Mouse (Mus musculus) hindbrain, embryonic 16.5 days (tissue): ENCODE results near the gene Klf11. TPM values are rescaled to one million over a fixed set of nuclear protein-coding genes. Genes with fewer than 3 reads are reported as not detected.

Source experiments
- ATAC-seq: fragments of 200-750 bp; cut with Nextera tagmentation; 2 replicates; pipeline ENCODE4 v1.8.0; 2017; ENCODE audit warnings: moderate TSS enrichment, moderate library complexity
- H3K27ac ChIP-seq: fragments of 300-500 bp; sonication (generic); 2 replicates; pipeline ENCODE4 v1.5.1; 2014; ENCODE audit warnings: low read depth, mild to moderate bottlenecking, control low read depth, low read length, moderate library complexity
- H3K27me3 ChIP-seq: fragments of 300-500 bp; sonication (generic); replicated peaks from 2 replicates; pipeline ENCODE4 v1.6.1; 2014; ENCODE audit warnings: low read length; ENCODE audit not compliant: control insufficient read depth, insufficient read depth
- H3K36me3 ChIP-seq: fragments of 300-500 bp; sonication (generic); 2 replicates; pipeline ENCODE4 v1.6.1; 2014; ENCODE audit warnings: mild to moderate bottlenecking, low read length, moderate library complexity, mixed read lengths; ENCODE audit not compliant: control insufficient read depth, insufficient read depth
- H3K4me1 ChIP-seq: fragments of 300-500 bp; sonication (generic); 2 replicates; pipeline ENCODE4 v1.6.1; 2014; ENCODE audit warnings: low read depth, low read length; ENCODE audit not compliant: control insufficient read depth, insufficient read depth
- H3K4me2 ChIP-seq: fragments of 300-500 bp; sonication (generic); 2 replicates; pipeline ENCODE4 v1.6.1; 2014; ENCODE audit warnings: mild to moderate bottlenecking, low read length, control low read depth, moderate library complexity
- H3K4me3 ChIP-seq: fragments of 300-500 bp; sonication (generic); 2 replicates; pipeline ENCODE4 v1.5.1; 2014; ENCODE audit warnings: mild to moderate bottlenecking, low read length, control low read depth, moderate library complexity
- H3K9ac ChIP-seq: fragments of 300-500 bp; sonication (generic); 2 replicates; pipeline ENCODE4 v1.6.1; 2014; ENCODE audit warnings: low read depth, mild to moderate bottlenecking, control low read depth, low read length, moderate library complexity
- H3K9me3 ChIP-seq: fragments of 300-500 bp; sonication (generic); 2 replicates; pipeline ENCODE4 v1.6.1; 2014; ENCODE audit warnings: mild to moderate bottlenecking, low read length, moderate library complexity; ENCODE audit not compliant: control insufficient read depth
- WGBS: fragments of 180-500 bp; shearing (Covaris S2); extraction: QIAGEN DNeasy Blood & Tissue Kit; methylation state at CpG from one replicate; pipeline ENCODE4 v1.1.7; 2014; 5-methylcytosine and 5-hydroxymethylcytosine counted together
- polyA plus RNA-seq: library from polyadenylated mRNA; unstranded; fragments of >200 nt; fragmentation: Nextera tagmentation; extraction: Ambion mirVana; gene quantifications from 2 replicates; pipeline ENCODE4 v1.2.1, GENCODE M21; 2015

Gene Klf11
- polyA plus RNA-seq, 1 experiment from 2014 or later = 14.9 TPM

- peak overlapping the region; percentile 73 for H3K4me3 ChIP-seq
- 13% methylated on average over 9 of the region's 9 CpGs for WGBS
- peaks cover 17% of the 10 kb centered on the region for H3K4me1 ChIP-seq
- no peaks in the 10 kb centered on the region for H3K36me3 ChIP-seq
- peak overlapping the region; percentile 96 for H3K4me2 ChIP-seq
- H3K9me3 ChIP-seq = no peaks in the 10 kb centered on the region
- H3K9ac ChIP-seq = peak overlapping the region; percentile 84; the same call in 1 of the 2 replicates
- no peak; the same call in 1 of the 2 replicates for ATAC-seq
- no peak overlapping the region for H3K27ac ChIP-seq
- peaks cover 8% of the 10 kb centered on the region for H3K27me3 ChIP-seq
These were observed 29.0 kb downstream of the Klf11 start for GRCm38 (mm10) chr12:24680096-24680491.

- peak; percentile 79 for ATAC-seq
- Histone ChIP-seq H3K27me3 (peaks cover 8% of the 10 kb centered on the region), H3K27ac (0 out of 2 replicates have a peak overlapping the region, but pooled peaks have one; percentile 23), H3K4me1 (peaks cover 17% of the 10 kb centered on the region), H3K4me3 (peak overlapping the region; percentile 73), H3K9ac (peak overlapping the region; percentile 84), H3K9me3 (no peaks in the 10 kb centered on the region), H3K4me2 (peak overlapping the region; percentile 96), H3K36me3 (no peaks in the 10 kb centered on the region)
- 2% methylated on average over 52 of the region's 61 CpGs for WGBS
These were observed 29.6 kb downstream of the Klf11 start for GRCm38 (mm10) chr12:24680492-24681285.

DNA sequence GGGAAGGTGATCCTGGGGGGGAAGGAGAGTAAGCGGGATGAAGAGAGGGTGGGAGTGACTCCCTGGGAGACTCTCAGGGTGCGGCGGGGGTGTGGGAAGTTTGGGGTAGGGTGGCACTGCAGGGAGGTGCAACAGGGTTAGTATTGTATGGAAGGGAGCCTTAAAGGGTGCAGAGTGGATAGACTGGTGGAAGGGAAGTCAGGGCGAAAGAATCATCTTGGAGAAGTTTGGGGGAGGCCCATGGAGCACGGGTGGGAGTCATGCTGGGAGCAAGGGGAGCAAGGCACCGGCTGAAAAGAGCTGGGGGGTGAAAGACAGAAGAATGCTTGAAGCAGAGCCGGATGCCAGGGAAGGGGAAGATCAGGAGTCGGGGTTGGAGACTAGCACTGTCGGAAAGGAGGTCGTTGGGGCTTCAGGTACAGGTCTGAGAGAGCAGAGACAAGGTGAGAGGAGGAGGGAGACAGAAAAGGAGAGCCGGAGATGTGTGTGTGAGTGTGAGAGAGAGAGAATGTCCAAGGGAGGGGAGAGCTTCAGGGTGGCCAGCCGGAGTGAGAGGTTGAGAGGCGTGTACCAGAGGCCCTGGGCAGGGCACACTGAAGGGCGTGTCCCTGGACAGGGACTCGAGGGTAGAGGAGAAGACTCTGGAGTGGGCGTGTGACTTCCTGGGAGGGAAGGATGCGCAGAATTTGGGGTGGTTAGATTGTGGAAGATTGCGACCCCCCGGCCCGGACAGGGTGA, 30.4 kb downstream of the Klf11 start, which contains the start of gene Cys1:
Gene Cys1 (minus strand): TSS at position 528 of the 738 bp plus-strand sequence.
- 4% methylated on average over 20 of the region's 20 CpGs for WGBS

DNA sequence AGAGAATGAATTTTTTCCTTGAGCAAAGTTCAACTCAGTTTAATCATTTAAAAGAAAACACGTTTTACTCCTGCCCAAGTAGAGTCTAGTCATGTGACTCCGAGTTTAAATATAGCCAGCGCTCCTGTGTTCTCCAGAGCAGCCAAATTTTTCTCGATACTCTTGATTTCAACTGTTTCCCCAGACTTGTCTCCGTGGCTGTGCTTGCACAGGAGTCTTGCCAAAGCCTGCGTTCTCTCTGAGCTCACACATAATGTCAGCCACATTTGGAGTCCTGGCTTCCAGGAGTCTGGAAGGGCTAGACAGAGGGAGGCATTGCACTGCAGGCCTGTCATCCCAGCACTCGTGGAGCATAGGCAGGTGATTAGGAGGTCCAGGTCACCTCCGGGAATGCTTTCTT, 31.5 kb downstream of the Klf11 start:
- H3K27ac ChIP-seq = no peak overlapping the region
- no peak overlapping the region for H3K4me3 ChIP-seq
- peaks cover 17% of the 10 kb centered on the region for H3K4me1 ChIP-seq
- H3K4me2 ChIP-seq = no peak overlapping the region
- no peaks in the 10 kb centered on the region for H3K36me3 ChIP-seq
- peaks cover 8% of the 10 kb centered on the region for H3K27me3 ChIP-seq
- ATAC-seq = no peak
- WGBS = 58% methylated on average over 8 of the region's 8 CpGs
- no peak overlapping the region for H3K9ac ChIP-seq
- H3K9me3 ChIP-seq = no peaks in the 10 kb centered on the region

More for the DNA sequence above, 30.4 kb downstream of the Klf11 start, which contains the start of gene Cys1:
- H3K4me2 ChIP-seq = peak within 1 kb of the TSS; percentile 96
- ATAC-seq = peak; percentile 55
- H3K9ac ChIP-seq = peak within 1 kb of the TSS; percentile 84
- no peaks in the 10 kb centered on the region for H3K36me3 ChIP-seq
- peaks cover 8% of the 10 kb centered on the region for H3K27me3 ChIP-seq
- H3K4me3 ChIP-seq = peak within 1 kb of the TSS; percentile 73
- H3K4me1 ChIP-seq = peaks cover 17% of the 10 kb centered on the region
- H3K9me3 ChIP-seq = no peaks in the 10 kb centered on the region
- H3K27ac ChIP-seq = 0 out of 2 replicates have a peak within 1 kb of the TSS, but pooled peaks have one; percentile 23

DNA sequence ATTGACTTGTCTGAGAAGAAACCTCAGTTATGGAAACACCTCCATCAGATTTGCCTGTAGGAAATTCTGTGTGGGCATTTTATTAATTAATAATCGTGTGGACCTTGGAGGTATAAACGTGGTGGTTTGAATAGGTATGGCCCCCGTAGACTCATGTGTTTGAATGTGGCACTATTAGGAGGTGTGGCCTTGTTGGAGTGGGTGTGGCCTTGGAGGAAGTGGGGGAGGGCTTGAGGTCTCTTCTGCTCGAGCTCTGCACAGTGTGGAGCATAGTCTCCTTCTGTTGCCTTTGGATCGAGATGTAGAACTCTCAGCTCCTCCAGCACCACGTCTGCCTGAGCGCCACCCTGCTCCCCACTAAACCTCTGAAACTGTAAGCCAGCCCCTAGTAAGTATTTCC, 32.4 kb downstream of the Klf11 start:
- H3K36me3 ChIP-seq = no peaks in the 10 kb centered on the region
- H3K9me3 ChIP-seq = no peaks in the 10 kb centered on the region
- H3K4me3 ChIP-seq = no peak overlapping the region
- H3K4me1 ChIP-seq = peaks cover 17% of the 10 kb centered on the region
- WGBS = 79% methylated on average over 7 of the region's 7 CpGs
- H3K27me3 ChIP-seq = peaks cover 8% of the 10 kb centered on the region
- H3K9ac ChIP-seq = no peak overlapping the region
- ATAC-seq = no peak
- no peak overlapping the region for H3K4me2 ChIP-seq
- no peak overlapping the region for H3K27ac ChIP-seq

GRCm38 (mm10) chr12:24686038-24686695, 35.1 kb downstream of the Klf11 start:
- Histone ChIP-seq H3K4me3 (no peak overlapping the region), H3K9ac (no peak overlapping the region), H3K9me3 (no peaks in the 10 kb centered on the region), H3K27ac (no peak overlapping the region), H3K4me1 (peaks cover 9% of the 10 kb centered on the region), H3K36me3 (no peaks in the 10 kb centered on the region), H3K27me3 (peaks cover 8% of the 10 kb centered on the region), H3K4me2 (no peak overlapping the region)
- WGBS = 65% methylated on average over 6 of the region's 6 CpGs
- ATAC-seq = no peak

DNA sequence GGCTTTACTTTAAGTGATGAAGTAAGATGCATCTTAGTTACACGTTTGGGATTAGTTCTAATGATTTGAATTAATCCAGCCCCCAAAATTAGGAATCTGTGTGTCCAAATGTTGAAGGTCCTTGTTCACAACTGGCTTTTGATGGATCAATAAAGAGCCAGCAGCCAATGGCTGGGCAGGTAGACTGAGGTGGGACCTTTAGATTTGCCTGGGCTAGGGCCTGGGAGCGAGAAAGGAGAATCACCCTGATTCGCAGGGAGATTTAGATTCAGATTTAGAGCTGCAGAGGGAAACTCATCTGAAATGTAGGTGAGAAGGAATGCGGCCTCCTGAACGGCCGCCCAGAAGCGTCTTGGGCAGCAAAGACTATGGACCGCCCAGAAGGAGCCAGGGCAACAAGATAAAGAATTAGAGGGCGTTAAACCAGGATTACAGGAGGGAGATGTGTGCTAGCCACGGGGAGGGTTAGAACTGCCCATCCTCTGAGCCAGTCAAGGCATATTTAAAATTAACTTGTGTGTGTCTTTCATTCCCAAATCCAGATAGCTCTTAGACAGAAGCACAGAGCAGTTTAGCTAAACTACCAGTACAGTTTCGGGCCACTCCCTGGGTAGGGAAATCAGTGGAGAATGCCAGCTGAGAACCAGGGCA, 35.7 kb downstream of the Klf11 start:
- 75% methylated on average over 11 of the region's 11 CpGs for WGBS
- Histone ChIP-seq H3K4me3 (no peak overlapping the region), H3K27ac (no peak overlapping the region), H3K9ac (no peak overlapping the region), H3K4me1 (peaks cover 3% of the 10 kb centered on the region), H3K4me2 (no peak overlapping the region), H3K36me3 (no peaks in the 10 kb centered on the region), H3K9me3 (no peaks in the 10 kb centered on the region), H3K27me3 (peaks cover 8% of the 10 kb centered on the region)
- ATAC-seq = no peak

- H3K27ac ChIP-seq = no peak overlapping the region
- no peak overlapping the region for H3K9ac ChIP-seq
- ATAC-seq = no peak
- no peaks in the 10 kb centered on the region for H3K36me3 ChIP-seq
- H3K4me2 ChIP-seq = no peak overlapping the region
- H3K4me1 ChIP-seq = no peaks in the 10 kb centered on the region
- no peak overlapping the region for H3K4me3 ChIP-seq
- no peaks in the 10 kb centered on the region for H3K27me3 ChIP-seq
- WGBS = 85% methylated on average over 3 of the region's 3 CpGs
- no peaks in the 10 kb centered on the region for H3K9me3 ChIP-seq
These were observed 39.3 kb downstream of the Klf11 start for GRCm38 (mm10) chr12:24690351-24690750.
